Mouse (Mus musculus) neural tube, embryonic 10.5 days (tissue): ENCODE measurements around the gene Stim2.

Source experiments
- DNase-seq: peaks from one replicate; pipeline ENCODE4 v3.0.0-alpha.2; 2017; ENCODE audit warnings: low spot score; ENCODE audit errors: extremely low spot score

Gene Stim2

DNA sequence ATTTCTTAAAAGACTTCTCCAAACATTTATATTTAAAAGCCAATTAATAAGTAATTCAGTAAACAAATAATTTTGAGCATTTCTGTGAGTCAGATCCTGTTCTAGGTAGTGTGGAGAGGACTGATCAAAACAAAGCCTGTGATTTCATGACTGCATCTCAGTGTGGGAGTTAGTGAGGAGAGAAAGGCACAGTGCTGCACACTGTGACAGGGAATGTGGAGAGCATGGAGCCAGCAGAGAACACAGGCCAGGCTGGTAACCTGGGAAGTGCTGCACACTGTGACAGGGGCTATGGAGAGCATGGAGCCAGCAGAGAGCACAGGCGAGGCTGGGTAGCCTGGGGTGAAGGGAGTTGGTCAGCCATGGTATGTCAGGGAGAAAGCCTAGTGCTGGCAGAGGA is 48.1 kb downstream of the Stim2 start:
- DNase-seq: no peak

DNA sequence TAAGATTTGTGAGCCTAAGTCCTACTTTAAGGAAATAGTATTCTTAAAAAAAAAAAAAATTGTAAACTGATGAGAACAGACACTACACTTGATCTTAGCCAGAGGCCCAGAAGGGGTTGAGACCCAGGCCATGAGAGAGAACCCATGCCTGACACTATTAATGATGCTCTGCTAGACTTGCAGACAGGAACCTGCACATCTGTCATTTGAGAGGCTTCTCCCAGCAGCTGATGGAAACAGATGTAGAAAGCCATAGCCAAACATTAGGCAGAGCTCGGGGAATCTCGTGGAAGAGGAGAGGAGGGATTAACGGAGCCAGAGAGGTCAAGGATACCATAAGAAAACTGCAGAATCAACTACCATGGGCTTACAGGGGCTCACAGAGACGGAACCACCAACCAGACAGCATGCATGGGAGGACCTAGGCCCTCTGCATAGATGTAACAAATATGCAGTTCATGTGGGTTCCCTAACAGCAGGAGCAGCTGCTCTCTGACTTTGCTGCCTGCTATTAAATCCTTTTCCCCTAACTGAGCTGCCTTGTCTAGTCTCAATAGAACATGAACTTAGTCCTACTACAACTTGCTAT is 50.9 kb downstream of the Stim2 start:
- no peak for DNase-seq

DNA sequence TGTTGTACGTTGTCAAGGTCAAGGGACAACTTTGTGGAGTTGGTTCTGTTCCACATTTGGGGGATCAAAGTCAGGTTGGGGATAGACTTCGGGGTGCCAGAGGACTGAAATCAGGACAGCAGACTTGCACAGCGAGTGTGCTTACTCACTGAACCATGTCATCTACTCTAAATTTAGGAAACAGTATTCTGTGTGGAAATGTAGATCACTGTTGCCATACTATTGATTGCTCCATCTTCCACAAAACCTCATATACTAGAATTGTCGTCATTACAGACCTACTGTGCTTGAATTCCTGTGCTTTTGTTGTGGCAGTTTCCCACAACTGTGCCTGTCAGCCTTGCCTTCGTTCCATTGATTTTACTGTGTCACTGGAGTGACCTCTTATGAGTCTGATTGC is 51.6 kb downstream of the Stim2 start:
- no peak for DNase-seq

DNA sequence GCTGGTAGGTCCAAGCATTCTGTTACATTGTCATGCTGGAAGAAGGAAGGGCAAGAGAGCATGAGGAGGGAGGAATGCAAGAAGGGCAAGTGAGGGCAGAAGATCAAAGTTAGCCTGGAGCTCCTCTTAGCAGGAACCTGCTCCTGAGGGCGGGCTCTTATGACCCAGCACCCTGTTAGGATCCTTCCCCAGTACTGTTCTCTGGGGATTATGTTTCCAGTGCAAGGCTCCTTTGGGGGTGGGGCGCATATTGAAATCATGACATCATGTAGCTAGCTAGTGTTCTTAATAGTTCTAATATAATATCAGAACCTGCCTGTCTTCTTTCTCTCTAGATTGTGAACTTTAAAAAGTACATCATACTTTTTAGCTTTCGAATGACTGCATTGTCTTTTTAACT is 52.8 kb downstream of the Stim2 start:
- DNase-seq: no peak

DNA sequence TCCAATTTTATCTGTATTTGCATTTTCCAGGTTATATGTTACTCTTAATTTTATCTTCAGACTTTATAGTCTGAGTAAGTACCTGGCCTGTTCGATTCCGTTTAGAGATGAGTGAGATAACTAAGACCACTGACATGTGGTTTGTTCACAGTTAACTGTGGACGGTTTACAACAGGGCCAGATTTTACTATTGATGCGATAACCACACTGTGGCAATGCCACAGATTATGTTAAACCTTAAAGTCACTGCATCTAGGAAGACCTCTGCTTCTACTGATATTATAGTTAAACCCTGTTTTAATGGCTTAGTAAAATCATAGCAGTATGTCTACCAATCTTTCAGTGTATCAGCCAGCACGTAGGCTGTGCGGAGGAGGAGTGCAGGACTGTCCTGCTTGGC is 53.9 kb downstream of the Stim2 start:
- DNase-seq: no peak

DNA sequence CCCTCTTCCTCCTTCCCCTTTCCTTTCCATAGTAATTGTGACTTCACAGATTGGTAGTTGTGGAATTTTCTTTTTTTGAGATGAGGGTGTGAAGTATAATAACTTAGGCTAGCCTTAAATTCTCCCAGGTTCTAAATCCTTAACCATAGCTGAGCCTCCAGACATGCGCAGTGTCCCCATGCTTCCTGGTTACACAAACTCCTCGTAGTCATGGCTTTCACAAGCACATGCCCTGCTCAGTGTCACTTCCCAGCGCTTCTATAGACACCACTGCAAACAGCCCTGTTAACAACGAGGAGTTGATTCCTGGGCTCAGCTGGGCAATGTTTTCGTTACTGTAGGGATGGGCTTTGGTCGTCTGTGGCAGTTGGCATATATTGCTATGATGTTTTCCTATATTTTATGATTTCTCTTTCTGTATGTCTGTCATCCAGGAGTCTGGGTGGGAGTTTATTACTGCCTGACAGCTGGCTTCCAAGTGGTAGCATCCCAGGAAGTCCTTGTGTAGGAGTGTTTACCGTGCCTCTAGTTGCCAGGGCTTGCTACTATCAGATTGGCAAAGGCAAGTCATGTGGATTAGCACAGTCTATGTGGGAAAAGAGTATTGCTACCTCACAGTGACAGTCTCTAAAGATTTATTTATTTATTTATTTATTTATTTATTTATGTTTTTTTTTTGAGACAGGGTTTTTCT is 55.5 kb downstream of the Stim2 start:
- no peak for DNase-seq

DNA sequence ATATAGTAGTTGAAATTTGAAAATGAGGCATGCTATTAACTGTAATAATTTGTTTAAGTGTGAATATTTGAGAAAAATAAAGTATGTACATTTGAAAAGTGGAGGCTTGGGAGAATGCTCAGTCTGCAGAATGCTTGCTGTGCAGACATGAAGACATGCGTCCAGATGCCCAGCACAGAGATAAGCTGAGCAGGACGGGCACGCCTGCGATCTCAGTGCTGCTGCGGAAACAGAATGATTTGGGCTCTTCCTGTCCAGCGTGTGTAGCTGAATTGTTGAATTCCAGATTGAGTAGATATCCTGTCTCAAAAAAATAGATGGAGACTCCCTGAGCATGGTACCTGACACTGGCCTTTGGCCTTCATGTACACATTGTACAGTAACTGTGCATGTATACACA is 58.0 kb downstream of the Stim2 start:
- DNase-seq: no peak

DNA sequence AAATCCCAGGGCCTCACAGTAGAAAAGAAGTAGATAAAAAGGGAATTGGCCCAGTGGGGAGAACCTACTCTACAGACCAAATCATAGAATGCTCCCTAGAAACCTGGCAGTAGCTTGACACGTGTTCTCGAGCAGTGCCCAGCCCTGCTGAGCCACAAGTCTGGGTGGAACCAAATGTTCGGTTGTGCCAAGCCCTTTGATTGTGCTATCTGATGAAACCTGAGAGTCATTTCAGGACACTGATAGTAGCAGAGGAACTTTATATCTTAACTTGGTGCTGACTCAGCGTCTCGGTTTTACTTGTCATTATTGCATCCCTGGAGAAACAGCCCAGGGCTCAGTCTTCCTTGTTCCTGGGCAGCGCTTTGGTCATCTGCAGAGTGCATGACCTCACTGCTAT is 61.7 kb downstream of the Stim2 start:
- DNase-seq: no peak

DNA sequence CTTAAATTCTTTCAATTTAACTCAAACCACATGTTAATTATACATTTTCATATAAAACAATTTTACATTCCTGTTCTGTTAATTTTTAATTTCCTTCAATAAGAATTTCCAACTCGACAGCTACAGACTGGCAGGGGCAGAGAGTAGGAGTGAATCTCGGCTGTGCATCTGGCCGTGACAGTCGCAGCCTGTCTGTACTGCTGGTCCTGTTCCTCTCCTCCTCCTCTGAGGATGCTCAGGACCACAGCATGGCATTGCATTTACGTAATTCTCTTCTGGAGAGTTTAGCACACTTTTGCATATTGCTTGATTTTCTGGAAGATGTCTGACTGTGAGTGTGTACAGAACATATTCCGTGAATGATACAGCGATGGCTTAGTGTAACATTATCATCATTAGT is 63.8 kb downstream of the Stim2 start:
- no peak for DNase-seq

DNA sequence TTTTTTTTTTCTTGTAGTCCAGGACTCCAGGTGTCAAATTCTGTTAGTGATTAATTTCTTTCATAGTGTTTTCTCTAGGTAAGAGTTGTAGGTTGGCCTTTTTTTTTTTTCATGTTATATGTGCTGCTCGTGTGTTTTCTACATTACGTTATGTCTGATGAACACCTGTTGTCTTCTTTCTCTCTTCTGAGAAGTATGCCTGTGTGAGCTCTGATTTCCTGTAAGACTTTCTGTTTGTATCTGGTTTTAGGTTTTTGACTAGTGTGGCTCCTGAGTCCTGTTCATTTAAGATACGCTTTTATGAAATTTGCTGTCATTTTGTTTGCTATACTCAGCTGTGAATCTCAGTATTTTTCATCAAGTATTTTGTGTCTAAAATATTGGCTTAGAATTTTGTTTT is 69.3 kb downstream of the Stim2 start:
- DNase-seq: no peak

DNA sequence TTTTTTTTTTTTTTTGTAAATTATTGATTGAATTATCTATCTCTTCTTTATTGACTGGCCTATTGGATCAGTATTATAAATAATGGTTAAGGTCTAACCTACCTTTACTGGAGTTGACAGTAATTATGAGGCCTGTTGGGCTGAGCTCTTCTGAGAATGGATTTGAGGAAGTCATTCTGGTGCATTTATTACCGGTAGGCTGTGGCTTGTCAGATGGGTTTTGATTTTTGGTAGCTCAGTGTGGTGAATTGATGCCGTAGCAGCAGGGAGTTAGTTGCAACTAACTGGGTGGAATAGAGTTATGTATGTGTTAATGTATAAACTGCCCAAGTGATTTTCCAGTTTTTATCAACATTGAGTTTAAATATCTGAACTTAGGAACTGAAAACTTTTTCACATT is 72.2 kb downstream of the Stim2 start:
- no peak for DNase-seq

DNA sequence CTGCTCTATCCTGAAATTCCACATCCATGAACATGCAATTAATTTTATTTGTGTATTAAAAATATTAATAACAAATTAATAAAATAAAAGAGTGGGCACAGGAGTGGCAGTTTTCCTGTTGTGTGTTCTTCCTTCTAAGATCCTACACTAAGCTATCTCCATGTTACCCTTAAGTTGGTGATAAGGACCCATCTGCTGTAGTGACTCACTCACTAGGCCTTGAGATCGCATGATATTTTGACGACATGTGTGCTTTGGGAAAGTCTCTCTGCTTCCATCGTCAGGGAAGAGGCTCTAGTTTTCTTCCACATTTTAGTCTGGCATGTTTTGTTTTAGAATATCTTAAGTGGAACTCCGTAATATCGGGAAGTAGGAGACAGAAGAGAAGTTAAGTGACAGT is 73.0 kb downstream of the Stim2 start:
- no peak for DNase-seq

DNA sequence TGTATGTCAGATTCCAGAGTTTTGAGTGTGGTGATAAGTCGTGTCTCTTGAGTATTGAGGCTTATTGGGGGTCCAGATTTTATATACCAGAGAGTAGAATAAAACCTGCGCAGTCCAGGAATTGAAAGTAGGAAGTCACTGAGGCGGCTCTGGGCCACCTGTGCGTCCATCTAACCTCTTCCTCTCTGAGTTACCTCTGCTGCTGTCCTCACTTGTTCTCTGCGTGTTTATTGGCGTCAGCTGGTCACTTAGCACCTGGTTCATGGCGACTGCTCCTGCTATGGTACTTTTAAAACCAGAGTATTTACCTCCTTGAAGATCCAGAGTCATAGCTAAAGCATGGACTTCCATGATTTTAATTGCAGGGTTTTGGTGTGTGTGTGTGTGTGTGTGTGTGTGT is 73.4 kb downstream of the Stim2 start:
- DNase-seq: no peak

DNA sequence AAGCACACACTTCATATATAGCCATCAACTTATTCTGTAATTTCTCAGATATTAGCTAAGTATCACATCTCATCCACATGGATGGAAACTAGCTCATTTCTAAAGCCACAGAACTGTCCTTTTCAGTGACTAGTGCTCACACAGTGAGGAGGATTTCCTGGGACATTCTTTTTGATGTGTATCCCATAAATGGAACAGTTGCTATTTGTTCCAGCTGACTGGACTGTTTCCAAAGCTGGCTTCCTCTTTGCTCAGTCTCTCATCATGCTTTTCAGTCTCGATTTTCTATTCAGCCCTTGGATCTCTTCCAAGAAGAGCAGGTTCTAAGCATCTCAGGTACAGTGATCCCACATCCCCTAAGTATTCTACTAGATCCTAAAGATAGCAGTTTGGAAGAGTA is 75.0 kb downstream of the Stim2 start:
- no peak for DNase-seq

DNA sequence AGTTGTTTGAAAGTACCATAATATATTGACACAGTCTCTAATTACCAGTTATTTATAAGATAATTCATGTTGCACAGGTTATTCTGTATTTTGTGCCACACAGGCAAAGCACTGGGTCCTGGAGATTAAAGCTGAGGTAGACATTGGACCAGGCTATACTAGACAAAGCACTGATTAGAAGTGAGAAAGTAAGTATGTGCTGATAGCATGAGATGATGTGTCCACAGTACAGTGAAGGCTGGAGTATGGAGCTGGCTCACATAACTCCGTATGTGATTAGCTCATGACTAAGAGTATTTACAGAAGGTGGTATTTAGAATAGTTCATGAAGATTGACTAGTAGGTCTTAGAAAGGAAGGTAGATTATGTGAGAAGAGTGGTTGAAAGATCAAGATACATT is 81.7 kb downstream of the Stim2 start:
- DNase-seq: no peak

DNA sequence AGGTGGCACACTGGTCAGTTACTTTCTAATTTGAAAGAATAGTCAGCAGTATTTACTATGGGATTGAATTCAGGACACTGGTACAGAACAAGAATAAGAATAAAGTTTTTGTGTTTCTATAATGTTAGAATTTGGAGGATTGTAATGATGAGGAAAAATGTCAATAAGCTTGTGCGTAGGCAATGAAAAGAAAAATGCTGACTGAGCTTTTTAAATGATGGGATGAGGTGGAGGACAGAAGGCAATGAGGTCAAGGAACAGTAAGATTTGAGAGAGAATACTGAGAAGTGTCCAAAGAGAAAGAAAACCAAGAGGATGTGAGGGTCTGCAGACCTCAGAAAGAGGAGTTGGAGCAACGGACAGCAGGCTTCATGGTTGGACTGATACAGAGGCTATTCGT is 89.6 kb downstream of the Stim2 start:
- DNase-seq: no peak

DNA sequence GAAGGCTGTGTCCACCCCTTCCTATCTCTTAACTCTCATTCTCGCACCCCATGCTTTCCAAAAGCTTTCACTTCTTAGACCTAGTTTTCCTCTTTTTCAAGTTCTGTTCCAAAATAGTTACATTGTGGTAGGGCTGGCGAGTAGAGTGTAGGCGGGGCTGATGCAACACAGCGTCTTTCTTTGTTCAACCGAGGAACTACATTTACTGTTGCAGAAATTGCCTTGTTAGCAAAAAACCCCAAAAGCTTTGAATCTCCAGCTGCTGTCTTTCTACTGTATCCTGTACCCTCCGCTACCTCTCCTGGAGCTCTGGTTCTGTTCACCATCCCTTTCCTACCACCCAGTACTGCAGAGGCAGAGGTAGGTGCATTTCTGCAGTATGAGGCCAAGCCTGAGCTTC is 99.9 kb downstream of the Stim2 start:
- DNase-seq: no peak

DNA sequence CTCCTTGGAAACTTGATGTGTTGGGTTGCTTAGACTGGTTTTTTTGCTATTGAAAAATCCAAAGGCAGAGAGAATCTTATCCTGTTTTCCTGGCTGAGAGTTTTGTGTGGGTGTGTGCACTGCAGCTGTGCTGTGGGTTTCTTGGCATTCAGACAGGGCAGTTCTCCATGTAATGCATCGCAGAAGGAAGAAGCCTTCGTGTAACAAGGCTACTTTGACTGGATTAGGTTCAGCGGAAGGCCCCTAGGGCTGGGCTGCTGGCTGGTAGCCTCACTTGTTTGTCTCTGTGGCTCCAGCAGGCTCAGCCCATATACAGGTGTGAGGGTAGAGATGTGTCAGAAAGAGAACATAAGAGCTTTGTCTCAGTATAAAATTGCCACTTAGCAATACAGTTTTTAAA is 102.6 kb downstream of the Stim2 start:
- DNase-seq: no peak

DNA sequence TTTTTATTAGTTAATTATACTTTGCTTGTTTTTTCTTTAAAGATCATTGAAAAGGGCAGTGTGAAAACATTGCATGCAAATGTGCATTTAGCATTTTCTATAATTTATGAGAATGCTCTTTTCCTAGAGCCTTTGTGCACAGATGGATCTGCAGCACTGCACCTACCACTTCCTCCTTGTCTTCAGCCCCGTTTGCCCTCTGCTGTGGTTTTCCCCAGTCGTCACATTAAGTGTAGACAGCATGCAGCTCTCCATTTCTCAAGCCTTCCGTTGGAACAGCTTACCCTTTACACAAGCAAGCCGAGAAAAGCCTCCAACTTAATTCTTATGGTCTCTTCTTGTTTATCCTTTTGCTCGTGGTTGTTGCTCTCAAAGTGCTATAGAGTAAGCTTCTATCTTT is 103.0 kb downstream of the Stim2 start:
- no peak for DNase-seq

DNA sequence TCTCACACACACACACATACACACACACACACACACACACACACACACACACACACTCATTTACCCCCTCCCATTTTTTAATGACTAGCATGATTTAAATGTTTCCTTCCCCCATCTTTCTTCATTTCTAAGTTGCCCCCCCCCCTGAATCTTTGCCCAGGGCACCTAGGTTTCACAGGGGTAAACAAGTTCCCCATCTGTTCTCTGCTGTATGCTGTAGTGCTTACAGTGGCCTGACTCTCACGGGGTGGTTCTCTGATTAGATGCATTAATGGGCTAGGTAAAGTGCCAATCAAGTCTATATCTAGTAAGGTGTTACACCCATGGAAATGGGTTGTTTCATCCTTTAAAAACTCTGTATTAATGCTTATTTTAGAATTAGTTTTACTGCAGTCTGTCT is 103.7 kb downstream of the Stim2 start:
- DNase-seq: no peak

DNA sequence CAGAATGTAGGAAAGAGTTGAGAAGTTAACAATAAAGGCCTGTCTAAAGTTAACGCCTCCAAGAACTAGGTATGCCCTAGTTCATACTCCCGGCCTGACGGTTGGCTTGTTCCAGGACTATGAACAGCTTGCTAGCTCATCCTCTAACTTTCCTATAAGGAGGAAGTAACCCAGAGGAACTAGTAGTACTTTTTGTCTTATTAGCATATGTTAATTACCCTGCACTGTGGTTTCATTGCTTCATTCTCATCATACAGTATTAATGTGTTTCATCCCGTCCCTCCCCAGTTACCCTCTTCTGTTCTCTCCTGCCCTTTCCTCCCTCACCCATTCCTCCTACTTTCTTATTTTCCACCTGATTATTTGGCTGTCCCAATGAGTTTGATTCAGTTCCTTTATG is 108.4 kb downstream of the Stim2 start:
- no peak for DNase-seq

DNA sequence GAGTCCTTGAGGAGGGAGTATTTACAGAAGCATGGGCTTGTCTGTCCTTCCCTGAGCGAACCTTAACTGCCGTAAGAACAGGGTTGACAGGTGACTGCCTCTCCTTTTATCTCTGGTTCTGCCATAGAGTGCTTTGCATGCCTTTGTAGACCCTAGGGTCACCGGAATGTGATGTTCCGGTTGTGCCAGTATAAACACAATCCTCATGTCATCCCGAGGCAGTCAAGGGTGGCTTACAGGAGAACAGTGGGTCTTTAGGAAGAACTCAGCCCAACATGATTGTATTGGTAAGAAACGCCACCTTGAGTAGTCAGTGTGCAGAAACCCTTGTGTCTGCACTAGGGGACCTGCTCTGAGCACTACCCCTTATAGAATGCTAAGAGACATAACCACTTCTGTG is 108.8 kb downstream of the Stim2 start:
- DNase-seq: no peak

DNA sequence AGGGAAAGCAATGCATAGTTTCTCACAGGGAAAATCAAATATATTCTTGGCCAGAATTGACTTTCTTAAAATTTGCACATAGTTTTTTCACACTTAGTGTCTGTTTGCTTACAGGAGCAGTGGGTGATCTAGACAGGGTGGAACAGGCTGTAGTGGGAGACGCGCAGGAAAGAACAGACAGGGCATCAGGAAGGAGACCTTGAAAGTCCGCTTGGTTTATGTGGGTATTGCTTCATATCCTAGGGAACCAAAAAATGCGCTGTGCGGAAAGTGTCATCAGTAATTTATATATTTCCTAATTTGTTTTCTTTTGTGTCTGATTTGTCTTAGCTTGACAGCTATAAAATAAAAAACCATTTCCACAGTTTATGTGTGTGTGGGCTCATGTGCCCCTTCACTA is 110.8 kb downstream of the Stim2 start:
- DNase-seq: no peak

DNA sequence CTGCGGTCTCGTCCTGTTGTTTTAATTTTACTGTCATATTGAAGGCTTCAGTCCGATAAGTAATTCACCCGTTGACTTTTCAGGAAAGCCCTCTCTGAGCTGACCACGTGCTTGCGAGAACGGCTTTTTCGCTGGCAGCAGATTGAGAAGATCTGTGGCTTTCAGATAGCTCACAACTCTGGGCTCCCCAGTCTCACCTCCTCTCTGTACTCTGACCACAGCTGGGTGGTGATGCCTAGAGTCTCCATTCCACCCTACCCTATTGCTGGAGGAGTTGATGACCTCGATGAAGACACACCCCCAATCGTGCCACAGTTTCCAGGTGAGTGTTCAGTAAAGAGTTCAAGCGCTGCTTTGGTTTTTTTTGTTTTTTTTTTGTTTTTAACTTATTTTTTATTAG is 112.5 kb downstream of the Stim2 start:
- no peak for DNase-seq
